ENCODE assay signal across 9 mouse cellular contexts in genomic region chr9:94727457-94727856, GRCm38 (mm10). TPM values are rescaled to one million over a fixed set of nuclear protein-coding genes. Genes with fewer than 3 reads are reported as not detected.
DNase-seq lines count a peak whose midpoint lies in the region; ATAC-seq and TF ChIP-seq lines count a peak whose summit lies in the region.
"Had no signal": no experiment of that assay in that cellular context is flagged by ENCODE, and none has a peak within 500 bp of the region (broad histone marks: within the 10 kb centered on the region; RNA-seq: fewer than 3 reads in every experiment).

No protein-coding gene starts in this region.

- peak; percentile 8 for DNase-seq in kidney, postnatal 14 days
- DNase-seq in forebrain, postnatal 0 days: peak; percentile 64
- peak; percentile 77 for DNase-seq in retina, embryonic 14.5 days (ENCODE audit: low spot score)
- DNase-seq in spleen, postnatal 36 days (ENCODE audit: low spot score in 2 of 2): no peak
- no peak for DNase-seq in layer of hippocampus, adult 8-10 months (ENCODE audit: low spot score in 2 of 2)

- no peak overlapping the region for H3K9ac ChIP-seq in kidney, embryonic 14.5 days (ENCODE audit: low read depth, low read length)
- H3K9ac ChIP-seq in forebrain, postnatal 0 days: no peak overlapping the region

- H3K36me3 ChIP-seq in kidney, embryonic 14.5 days (ENCODE audit: control insufficient read depth, insufficient read depth, low read length): no peaks in the 10 kb centered on the region
- no peaks in the 10 kb centered on the region for H3K36me3 ChIP-seq in E14TG2a.4 (ENCODE audit: insufficient read depth, low read length)
- no peaks in the 10 kb centered on the region for H3K36me3 ChIP-seq in forebrain, postnatal 0 days (ENCODE audit: insufficient read depth)

- H3K27me3 ChIP-seq in kidney, embryonic 14.5 days (ENCODE audit: control insufficient read depth, insufficient read depth, low read length): no peaks in the 10 kb centered on the region
- H3K27me3 ChIP-seq in E14TG2a.4 (ENCODE audit: insufficient read depth, low read length): no peaks in the 10 kb centered on the region
- no peaks in the 10 kb centered on the region for H3K27me3 ChIP-seq in forebrain, postnatal 0 days (ENCODE audit: insufficient read depth, low read length)

- H3K4me3 ChIP-seq in kidney, embryonic 14.5 days (ENCODE audit: low read length): no peak overlapping the region
- no peak overlapping the region for H3K4me3 ChIP-seq in E14TG2a.4 (replicated peaks; ENCODE audit: low read length)
- H3K4me3 ChIP-seq in bone marrow, adult 2 months (replicated peaks; ENCODE audit: control insufficient read depth, low read depth, low read length): no peak overlapping the region
- no peak overlapping the region for H3K4me3 ChIP-seq in forebrain, postnatal 0 days (ENCODE audit: low read depth, low read length)

- no peaks in the 10 kb centered on the region for H3K4me1 ChIP-seq in kidney, embryonic 14.5 days (ENCODE audit: control insufficient read depth, insufficient read depth, low read length)
- no peaks in the 10 kb centered on the region for H3K4me1 ChIP-seq in E14TG2a.4 (replicated peaks; ENCODE audit: low read depth, low read length)
- no peaks in the 10 kb centered on the region for H3K4me1 ChIP-seq in bone marrow, adult 2 months (ENCODE audit: control insufficient read depth, insufficient read depth, low read length)
- no peaks in the 10 kb centered on the region for H3K4me1 ChIP-seq in forebrain, postnatal 0 days (ENCODE audit: insufficient read depth)

- H3K9me3 ChIP-seq in kidney, embryonic 14.5 days (ENCODE audit: control insufficient read depth, low read length): no peaks in the 10 kb centered on the region
- no peaks in the 10 kb centered on the region for H3K9me3 ChIP-seq in E14TG2a.4 (ENCODE audit: low read length)
- no peaks in the 10 kb centered on the region for H3K9me3 ChIP-seq in forebrain, postnatal 0 days (ENCODE audit: low read length)

- no peak overlapping the region for H3K4me2 ChIP-seq in kidney, embryonic 14.5 days (replicated peaks; ENCODE audit: low read depth, low read length)
- H3K4me2 ChIP-seq in forebrain, postnatal 0 days (ENCODE audit: low read depth): no peak overlapping the region

- peak; percentile 37 for TF ChIP-seq CTCF in E14TG2a.4 (conservative IDR thresholded peaks at IDR 0.05; ENCODE audit: low read length)
- TF ChIP-seq CTCF in bone marrow, adult 2 months (IDR thresholded peaks at IDR 0.05; ENCODE audit: control insufficient read depth, insufficient read depth, low read length): peak; percentile 42; the same call in 1 of the 2 replicates
- peak; percentile 64 for TF ChIP-seq CTCF in forebrain, postnatal 0 days (IDR thresholded peaks at IDR 0.05; ENCODE audit: low read depth)

- WGBS in kidney, embryonic 14.5 days: 40% methylated on average over 5 of the region's 5 CpGs
- 40% methylated on average over 5 of the region's 5 CpGs for WGBS in bone marrow, adult 2 months
- WGBS in forebrain, postnatal 0 days: 34% methylated on average over 5 of the region's 5 CpGs

- ATAC-seq in kidney, embryonic 14.5 days (ENCODE audit: low FRiP score, low TSS enrichment): no peak
- ATAC-seq in forebrain, postnatal 0 days: peak; percentile 68; the same call in 1 of the 2 replicates

- TF ChIP-seq POLR2A in bone marrow, adult 2 months (IDR thresholded peaks at IDR 0.05; ENCODE audit: borderline replicate concordance, control insufficient read depth, low read depth, low read length): no peak

- no peak overlapping the region for H3K27ac ChIP-seq in kidney, embryonic 14.5 days (ENCODE audit: low read depth, low read length)
- no peak overlapping the region for H3K27ac ChIP-seq in bone marrow, adult 2 months (ENCODE audit: control insufficient read depth, insufficient read depth, low read depth, low read length, poor library complexity)
- H3K27ac ChIP-seq in forebrain, postnatal 0 days (ENCODE audit: low read depth, low read length): no peak overlapping the region
- H3K27ac ChIP-seq: macrophage had no signal

RNA-seq across cellular contexts. Expression of gene Slc9a9, which starts 57.7 kb away (rescaled TPM):
- 4.4 and 4.6 TPM in 2 replicates for polyA plus RNA-seq in kidney, embryonic 14.5 days (2014; fragmentation: Nextera tagmentation; extraction: Ambion mirVana)
- polyA plus RNA-seq in bone marrow, adult 2 months (2011; ENCODE audit: insufficient read depth, insufficient read length, low replicate concordance, missing spikeins): 2.5 and 6.5 TPM in 2 replicates
- total RNA-seq in forebrain, postnatal 0 days (2014; rRNA removed): 5.3 and 6.7 TPM in 2 replicates
- 3.3 and 4.8 TPM in 2 replicates for polyA plus RNA-seq in forebrain, postnatal 0 days (2015; fragmentation: Nextera tagmentation; extraction: Ambion mirVana)
- total RNA-seq in layer of hippocampus, adult 8-10 months (2022): 10 to 100 TPM; 15.3 to 22.8 (median 19.3) TPM

Comparison
In these comparisons a context has a peak if more than half of its experiments do, and no peak if none do; other contexts are left out.
1. DNase-seq: peak in kidney, postnatal 14 days (single experiment), forebrain, postnatal 0 days (single experiment) and retina, embryonic 14.5 days (single experiment); none in spleen, postnatal 36 days (0 of 2) and layer of hippocampus, adult 8-10 months (0 of 2).
2. Peak in every context shown above with its lines, with median percentiles within 50 percentile points of each other: CTCF ChIP-seq.